Mouse (Mus musculus): ENCODE results near the gene Tln1. TPM values are rescaled to one million over a fixed set of nuclear protein-coding genes. Genes with fewer than 3 reads are reported as not detected.
A peak's percentile ranks its signal among the peaks of the same experiment; 100 is the strongest.

Gene Tln1
- polyA plus RNA-seq, 1 experiment from 2014 or later, result 41.6 TPM

GRCm38 (mm10) chr4:43506074-43506473 is 56.4 kb downstream of the Tln1 start:
- H3K36me3 ChIP-seq (ENCODE audit: control insufficient read depth, insufficient read depth), result no peaks in the 10 kb centered on the region
- peaks cover 4% of the 10 kb centered on the region for H3K4me1 ChIP-seq (replicated peaks; ENCODE audit: control insufficient read depth, insufficient read depth, low read length)
- H3K4me3 ChIP-seq (ENCODE audit: low read depth, low read length), result no peak overlapping the region
- H3K27me3 ChIP-seq (replicated peaks; ENCODE audit: control insufficient read depth, insufficient read depth, low read length), result no peaks in the 10 kb centered on the region
- ATAC-seq, result no peak
- no peak for TF ChIP-seq CTCF (IDR thresholded peaks at IDR 0.05; ENCODE audit: low read depth)
- H3K9me3 ChIP-seq (ENCODE audit: control insufficient read depth), result no peaks in the 10 kb centered on the region
- no peak overlapping the region for H3K4me2 ChIP-seq (replicated peaks; ENCODE audit: low read depth)
- WGBS, result 76% methylated on average over 8 of the region's 8 CpGs
- H3K27ac ChIP-seq (ENCODE audit: low read depth, low read length), result no peak overlapping the region
- no peak overlapping the region for H3K9ac ChIP-seq (ENCODE audit: low read depth, low read length)

- Histone ChIP-seq H3K36me3 (ENCODE audit: control insufficient read depth, insufficient read depth) (no peaks in the 10 kb centered on the region), H3K9me3 (ENCODE audit: control insufficient read depth) (no peaks in the 10 kb centered on the region), H3K27ac (ENCODE audit: low read depth, low read length) (no peak overlapping the region), H3K4me2 (replicated peaks; ENCODE audit: low read depth) (no peak overlapping the region), H3K4me1 (replicated peaks; ENCODE audit: control insufficient read depth, insufficient read depth, low read length) (peaks cover 4% of the 10 kb centered on the region), H3K27me3 (replicated peaks; ENCODE audit: control insufficient read depth, insufficient read depth, low read length) (no peaks in the 10 kb centered on the region), H3K9ac (ENCODE audit: low read depth, low read length) (no peak overlapping the region), H3K4me3 (ENCODE audit: low read depth, low read length) (no peak overlapping the region)
- TF ChIP-seq CTCF (IDR thresholded peaks at IDR 0.05; ENCODE audit: low read depth), result no peak
- no peak for ATAC-seq
- 50% methylated on average over 4 of the region's 4 CpGs for WGBS
These were observed 58.2 kb downstream of the Tln1 start for GRCm38 (mm10) chr4:43504269-43504668.

GRCm38 (mm10) chr4:43503506-43503905 is 59.0 kb downstream of the Tln1 start:
- Histone ChIP-seq H3K4me2 (replicated peaks; ENCODE audit: low read depth) (peak overlapping the region; percentile 13; the same call in 1 of the 2 replicates), H3K9ac (ENCODE audit: low read depth, low read length) (no peak overlapping the region), H3K27ac (ENCODE audit: low read depth, low read length) (no peak overlapping the region), H3K36me3 (ENCODE audit: control insufficient read depth, insufficient read depth) (no peaks in the 10 kb centered on the region), H3K9me3 (ENCODE audit: control insufficient read depth) (no peaks in the 10 kb centered on the region), H3K4me3 (ENCODE audit: low read depth, low read length) (no peak overlapping the region), H3K27me3 (replicated peaks; ENCODE audit: control insufficient read depth, insufficient read depth, low read length) (no peaks in the 10 kb centered on the region), H3K4me1 (replicated peaks; ENCODE audit: control insufficient read depth, insufficient read depth, low read length) (no peaks in the 10 kb centered on the region; the same call in 1 of the 2 replicates)
- ATAC-seq, result no peak
- WGBS, result 49% methylated on average over 6 of the region's 6 CpGs
- no peak for TF ChIP-seq CTCF (IDR thresholded peaks at IDR 0.05; ENCODE audit: low read depth)

GRCm38 (mm10) chr4:43503041-43503440 is 59.5 kb downstream of the Tln1 start:
- no peaks in the 10 kb centered on the region for H3K9me3 ChIP-seq (ENCODE audit: control insufficient read depth)
- no peak overlapping the region for H3K4me3 ChIP-seq (ENCODE audit: low read depth, low read length)
- H3K27ac ChIP-seq (ENCODE audit: low read depth, low read length), result no peak overlapping the region
- no peak overlapping the region for H3K9ac ChIP-seq (ENCODE audit: low read depth, low read length)
- H3K4me1 ChIP-seq (replicated peaks; ENCODE audit: control insufficient read depth, insufficient read depth, low read length), result no peaks in the 10 kb centered on the region; the same call in none of the 2 replicates
- no peaks in the 10 kb centered on the region for H3K36me3 ChIP-seq (ENCODE audit: control insufficient read depth, insufficient read depth)
- H3K27me3 ChIP-seq (replicated peaks; ENCODE audit: control insufficient read depth, insufficient read depth, low read length), result no peaks in the 10 kb centered on the region
- WGBS, result 37% methylated on average over 2 of the region's 2 CpGs
- TF ChIP-seq CTCF (IDR thresholded peaks at IDR 0.05; ENCODE audit: low read depth), result no peak
- ATAC-seq, result peak; percentile 20; the same call in 1 of the 2 replicates
- peak overlapping the region; percentile 13; the same call in 1 of the 2 replicates for H3K4me2 ChIP-seq (replicated peaks; ENCODE audit: low read depth)

GRCm38 (mm10) chr4:43499407-43500333 is 62.8 kb downstream of the Tln1 start, which contains the start of gene Arhgef39:
TSS of gene Arhgef39 (minus strand) at chr4:43499695.
- Histone ChIP-seq H3K9ac (ENCODE audit: low read depth, low read length) (peak within 1 kb of the TSS; percentile 46; the same call in 1 of the 2 replicates), H3K27me3 (replicated peaks; ENCODE audit: control insufficient read depth, insufficient read depth, low read length) (no peaks in the 10 kb centered on the region), H3K27ac (ENCODE audit: low read depth, low read length) (no peak within 1 kb of the TSS), H3K36me3 (ENCODE audit: control insufficient read depth, insufficient read depth) (peaks cover 6% of the 10 kb centered on the region; the same call in 1 of the 2 replicates), H3K9me3 (ENCODE audit: control insufficient read depth) (no peaks in the 10 kb centered on the region), H3K4me3 (ENCODE audit: low read depth, low read length) (peak within 1 kb of the TSS; percentile 52), H3K4me1 (replicated peaks; ENCODE audit: control insufficient read depth, insufficient read depth, low read length) (no peaks in the 10 kb centered on the region; the same call in none of the 2 replicates), H3K4me2 (replicated peaks; ENCODE audit: low read depth) (peak within 1 kb of the TSS; percentile 84)
- TF ChIP-seq CTCF (IDR thresholded peaks at IDR 0.05; ENCODE audit: low read depth), result no peak
- peak; percentile 81 for ATAC-seq
- WGBS, result 6% methylated on average over 50 of the region's 50 CpGs

GRCm38 (mm10) chr4:43498983-43499382 is 63.5 kb downstream of the Tln1 start:
- Histone ChIP-seq H3K27ac (ENCODE audit: low read depth, low read length) (no peak overlapping the region), H3K4me3 (ENCODE audit: low read depth, low read length) (peak overlapping the region; percentile 52), H3K4me2 (replicated peaks; ENCODE audit: low read depth) (peak overlapping the region; percentile 84), H3K4me1 (replicated peaks; ENCODE audit: control insufficient read depth, insufficient read depth, low read length) (peaks cover 3% of the 10 kb centered on the region; the same call in 1 of the 2 replicates), H3K9ac (ENCODE audit: low read depth, low read length) (peak overlapping the region; percentile 46; the same call in 1 of the 2 replicates), H3K9me3 (ENCODE audit: control insufficient read depth) (no peaks in the 10 kb centered on the region), H3K27me3 (replicated peaks; ENCODE audit: control insufficient read depth, insufficient read depth, low read length) (no peaks in the 10 kb centered on the region), H3K36me3 (ENCODE audit: control insufficient read depth, insufficient read depth) (peaks cover 6% of the 10 kb centered on the region; the same call in 1 of the 2 replicates)
- peak; percentile 41; the same call in 1 of the 2 replicates for ATAC-seq
- 5% methylated on average over 8 of the region's 8 CpGs for WGBS
- TF ChIP-seq CTCF (IDR thresholded peaks at IDR 0.05; ENCODE audit: low read depth), result peak; percentile 69

Measured in intestine, postnatal 0 days (tissue).